Mouse (Mus musculus): ENCODE results near the gene Kcnk10. TPM values are rescaled to one million over a fixed set of nuclear protein-coding genes. Genes with fewer than 3 reads are reported as not detected.

Gene Kcnk10
- polyA plus RNA-seq (2021; fragmentation: Nextera tagmentation), result 6.1 and 6.6 TPM in 2 replicates
- long read RNA-seq, experiment 1, full-length matches to known transcripts, result 2 of 16 reads
- long read RNA-seq, experiment 1, partial matches to known transcripts, result 2 of 16 reads
- long read RNA-seq, experiment 1, other reads (novel, unspliced or antisense), result 12 of 16 reads
- long read RNA-seq, experiment 2, full-length matches to known transcripts, result 24 of 50 reads
- long read RNA-seq, experiment 2, partial matches to known transcripts, result 3 of 50 reads
- long read RNA-seq, experiment 2, other reads (novel, unspliced or antisense), result 23 of 50 reads

GRCm38 (mm10) chr12:98577861-98578360 lies at the start of gene Kcnk10:
Gene Kcnk10 (minus strand): TSS chr12:98578310.

GRCm38 (mm10) chr12:98627392-98628259 lies 49.5 kb upstream of the Kcnk10 start, which contains the start of gene Spata7:
Gene Spata7 (plus strand): TSS chr12:98628157.

Other genes with a start within 250 kb of the Kcnk10 start
- gene Spata7, start 49.8 kb upstream of the Kcnk10 start, polyA plus RNA-seq (2021; fragmentation: Nextera tagmentation), result 14.7 and 16.0 TPM in 2 replicates
- gene Ptpn21, start 159.1 kb upstream of the Kcnk10 start, polyA plus RNA-seq (2021; fragmentation: Nextera tagmentation), result 1.4 and 2.1 TPM in 2 replicates
- gene Zc3h14, start 168.7 kb upstream of the Kcnk10 start, polyA plus RNA-seq (2021; fragmentation: Nextera tagmentation), result 27.2 and 27.7 TPM in 2 replicates

All from layer of hippocampus, adult 6 months (tissue).